Mouse (Mus musculus) bone marrow, adult 2 months (tissue): ENCODE data around the gene Cdk16. TPM values are rescaled to one million over a fixed set of nuclear protein-coding genes. Genes with fewer than 3 reads are reported as not detected.

ENCODE experiments used
- H3K27ac ChIP-seq: fragments of 200-500 bp; 2 replicates; pipeline ENCODE4 v1.5.1; 2012; ENCODE audit warnings: low read depth, mild to moderate bottlenecking, control low read depth, inconsistent platforms, low read length; ENCODE audit not compliant: control insufficient read depth, poor library complexity, insufficient read depth
- H3K4me1 ChIP-seq: fragments of 200-500 bp; 2 replicates; pipeline ENCODE4 v1.6.1; 2011; ENCODE audit warnings: low read length; ENCODE audit not compliant: control insufficient read depth, insufficient read depth
- H3K4me3 ChIP-seq: fragments of 200-500 bp; replicated peaks from 2 replicates; pipeline ENCODE3; 2011; ENCODE audit warnings: mild to moderate bottlenecking, low read depth, low read length, control low read depth; ENCODE audit not compliant: control insufficient read depth
- CTCF ChIP-seq: fragments of 200-500 bp; IDR thresholded peaks from 2 replicates; pipeline ENCODE4 v1.5.1; 2011; ENCODE audit warnings: low read length, control low read depth; ENCODE audit not compliant: control insufficient read depth, insufficient read depth
- POLR2A ChIP-seq: fragments of 200-500 bp; IDR thresholded peaks from 2 replicates; pipeline ENCODE4 v1.6.1; 2011; ENCODE audit warnings: low read depth, mild to moderate bottlenecking, control low read depth, low read length, borderline replicate concordance; ENCODE audit not compliant: control insufficient read depth
- WGBS: fragments of 180-500 bp; shearing (Covaris S2); methylation state at CpG from one replicate; pipeline ENCODE4 v1.1.7; 2018; 5-methylcytosine and 5-hydroxymethylcytosine counted together
- polyA plus RNA-seq: library from polyadenylated mRNA; stranded (reverse); fragments of >200 nt; gene quantifications from 2 replicates; pipeline ENCODE4 v1.2.4, GENCODE M21; 2011; ENCODE audit warnings: low replicate concordance; ENCODE audit not compliant: missing spikeins, insufficient read depth, insufficient read length

Gene Cdk16
- polyA plus RNA-seq, 1 experiment, result 71.7 TPM

- H3K27ac ChIP-seq, result no peak overlapping the region
- 6% methylated on average over 9 of the region's 9 CpGs for WGBS
- H3K4me1 ChIP-seq, result no peaks in the 10 kb centered on the region
- H3K4me3 ChIP-seq, result peak overlapping the region; percentile 99
- TF ChIP-seq POLR2A (no peak), CTCF (no peak)
Measured at GRCm38 (mm10) chrX:20663444-20663790, 24.3 kb upstream of the Cdk16 start.

- 7% methylated on average over 32 of the region's 33 CpGs for WGBS
- TF ChIP-seq CTCF (no peak), POLR2A (peak; percentile 54; the same call in 1 of the 2 replicates)
- Histone ChIP-seq H3K4me1 (no peaks in the 10 kb centered on the region), H3K4me3 (peak overlapping the region; percentile 90), H3K27ac (peak overlapping the region; percentile 96)
Measured at GRCm38 (mm10) chrX:20688068-20688547, 354 bp downstream of the Cdk16 start.

- peak overlapping the region; percentile 96 for H3K27ac ChIP-seq
- WGBS, result 13% methylated on average over 34 of the region's 35 CpGs
- peak overlapping the region; percentile 90 for H3K4me3 ChIP-seq
- H3K4me1 ChIP-seq, result no peaks in the 10 kb centered on the region
- TF ChIP-seq CTCF (no peak), POLR2A (no peak)
Measured at GRCm38 (mm10) chrX:20688615-20689014, 861 bp downstream of the Cdk16 start.

GRCm38 (mm10) chrX:20691566-20691965, 3.8 kb downstream of the Cdk16 start:
- WGBS, result 39% methylated on average over 3 of the region's 3 CpGs
- Histone ChIP-seq H3K4me1 (no peaks in the 10 kb centered on the region), H3K4me3 (no peak overlapping the region), H3K27ac (no peak overlapping the region)
- TF ChIP-seq CTCF (no peak), POLR2A (no peak)

GRCm38 (mm10) chrX:20692616-20693015, 4.9 kb downstream of the Cdk16 start:
- H3K27ac ChIP-seq, result no peak overlapping the region
- WGBS, result 92% methylated on average over 1 of the region's 1 CpGs
- no peaks in the 10 kb centered on the region for H3K4me1 ChIP-seq
- H3K4me3 ChIP-seq, result no peak overlapping the region
- TF ChIP-seq POLR2A (no peak), CTCF (no peak)

GRCm38 (mm10) chrX:20695842-20696241, 8.1 kb downstream of the Cdk16 start:
- no peak overlapping the region for H3K27ac ChIP-seq
- 85% methylated on average over 4 of the region's 4 CpGs for WGBS
- no peak for TF ChIP-seq POLR2A
- TF ChIP-seq CTCF, result no peak
- H3K4me3 ChIP-seq, result no peak overlapping the region
- no peaks in the 10 kb centered on the region for H3K4me1 ChIP-seq

- peak; percentile 28; the same call in 1 of the 2 replicates for TF ChIP-seq POLR2A
- TF ChIP-seq CTCF, result no peak
- 12% methylated on average over 32 of the region's 32 CpGs for WGBS
Measured at GRCm38 (mm10) chrX:20703741-20704290, 16.1 kb downstream of the Cdk16 start, which contains the start of gene Usp11. TSS of gene Usp11 (plus strand) at chrX:20703906.

GRCm38 (mm10) chrX:20704295-20705082, 16.7 kb downstream of the Cdk16 start:
- Histone ChIP-seq H3K4me1 (no peaks in the 10 kb centered on the region), H3K27ac (peak overlapping the region; percentile 71), H3K4me3 (peak overlapping the region; percentile 88)
- WGBS, result 8% methylated on average over 32 of the region's 32 CpGs
- TF ChIP-seq POLR2A (peak; percentile 67; the same call in 1 of the 2 replicates), CTCF (no peak)

More at GRCm38 (mm10) chrX:20703741-20704290, 16.1 kb downstream of the Cdk16 start, which contains the start of gene Usp11:
- Histone ChIP-seq H3K27ac (peak within 1 kb of the TSS; percentile 71), H3K4me1 (no peaks in the 10 kb centered on the region), H3K4me3 (peak within 1 kb of the TSS; percentile 88)

- WGBS, result 14% methylated on average over 3 of the region's 3 CpGs
- Histone ChIP-seq H3K4me1 (no peaks in the 10 kb centered on the region), H3K4me3 (no peak overlapping the region), H3K27ac (no peak overlapping the region)
- TF ChIP-seq CTCF (no peak), POLR2A (no peak)
Measured at GRCm38 (mm10) chrX:20705083-20705402, 17.3 kb downstream of the Cdk16 start.
